Mouse (Mus musculus): ENCODE results near the gene Socs3. TPM values are rescaled to one million over a fixed set of nuclear protein-coding genes. Genes with fewer than 3 reads are reported as not detected.

Socs3 gene
- polyA plus RNA-seq, 1 experiment from 2014 or later: 7.2 TPM

DNA sequence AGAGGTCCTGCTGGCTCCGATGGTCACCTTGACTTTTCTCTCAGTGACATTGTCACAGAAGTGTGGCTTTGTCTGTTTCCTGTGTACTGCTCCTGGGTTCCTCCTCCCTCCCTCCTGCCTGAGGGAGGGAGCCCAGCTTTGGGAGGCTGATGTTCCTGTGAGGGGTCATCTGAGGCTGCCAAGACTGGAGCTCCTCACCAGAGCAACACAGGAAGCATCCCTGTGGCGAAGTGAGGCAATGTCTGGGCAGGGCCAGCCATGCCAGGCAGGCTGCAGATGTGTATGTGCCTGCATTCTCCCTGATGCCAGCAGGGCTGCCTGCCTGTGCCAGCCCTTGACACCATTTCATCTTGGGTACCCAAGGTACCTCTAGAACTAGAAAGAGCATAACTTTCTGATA, 15.8 kb downstream of the Socs3 start:
- Histone ChIP-seq H3K4me2 (ENCODE audit: low read length) (no peak overlapping the region), H3K4me3 (ENCODE audit: low read depth, low read length) (no peak overlapping the region), H3K9ac (ENCODE audit: low read depth, low read length) (no peak overlapping the region), H3K9me3 (replicated peaks; ENCODE audit: control insufficient read depth, low read length, poor library complexity, severe bottlenecking) (no peaks in the 10 kb centered on the region), H3K36me3 (ENCODE audit: control insufficient read depth, insufficient read depth, low read length) (no peaks in the 10 kb centered on the region), H3K27ac (ENCODE audit: low read length) (no peak overlapping the region), H3K4me1 (ENCODE audit: control insufficient read depth, insufficient read depth, low read length) (peaks cover 7% of the 10 kb centered on the region; the same call in 1 of the 2 replicates), H3K27me3 (ENCODE audit: control insufficient read depth, insufficient read depth, low read depth, low read length) (peaks cover 5% of the 10 kb centered on the region; the same call in 1 of the 2 replicates)
- no peak for ATAC-seq
- 58% methylated on average over 2 of the region's 2 CpGs for WGBS

DNA sequence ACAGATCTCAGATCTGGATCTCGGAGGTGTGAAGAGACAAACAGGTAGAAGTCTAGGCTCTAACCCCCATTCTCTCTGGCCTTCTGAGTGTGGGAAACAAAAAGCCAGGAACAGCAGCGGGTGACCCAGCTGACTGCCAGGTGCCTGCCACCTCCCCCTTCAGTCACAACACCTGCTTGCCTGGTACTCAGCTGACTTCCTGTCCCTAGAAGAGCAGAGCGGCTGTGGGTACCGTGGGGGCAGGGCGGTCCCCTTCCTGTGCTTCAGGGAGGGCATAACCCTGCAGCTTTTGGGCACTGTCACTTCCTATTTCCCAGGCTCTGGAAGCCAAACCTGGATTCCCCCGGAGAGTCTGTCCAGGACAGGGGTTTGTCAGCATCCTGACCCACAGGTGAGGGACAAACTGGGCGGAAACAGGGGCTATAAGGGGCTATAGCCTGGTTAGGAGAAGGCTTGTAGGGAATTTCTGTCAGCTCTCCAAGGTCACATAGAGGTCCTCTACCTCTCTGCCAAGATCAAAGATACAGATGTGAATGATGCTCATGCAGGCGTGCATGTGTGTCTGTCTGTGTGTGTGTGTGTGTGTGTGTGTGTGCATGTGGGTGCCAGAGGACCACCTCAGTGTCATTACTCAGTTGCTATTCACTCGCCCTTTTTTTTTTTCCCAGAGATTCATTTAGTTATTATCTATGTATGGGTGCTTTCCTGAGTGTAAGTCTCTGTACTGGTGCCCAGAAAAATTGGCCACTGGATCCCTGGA, 17.5 kb downstream of the Socs3 start:
- Histone ChIP-seq H3K4me1 (ENCODE audit: control insufficient read depth, insufficient read depth, low read length) (peaks cover 7% of the 10 kb centered on the region; the same call in 1 of the 2 replicates), H3K9ac (ENCODE audit: low read depth, low read length) (no peak overlapping the region), H3K27ac (ENCODE audit: low read length) (no peak overlapping the region), H3K4me2 (ENCODE audit: low read length) (no peak overlapping the region), H3K27me3 (ENCODE audit: control insufficient read depth, insufficient read depth, low read depth, low read length) (peaks cover 5% of the 10 kb centered on the region; the same call in 1 of the 2 replicates), H3K4me3 (ENCODE audit: low read depth, low read length) (no peak overlapping the region), H3K9me3 (replicated peaks; ENCODE audit: control insufficient read depth, low read length, poor library complexity, severe bottlenecking) (no peaks in the 10 kb centered on the region), H3K36me3 (ENCODE audit: control insufficient read depth, insufficient read depth, low read length) (no peaks in the 10 kb centered on the region)
- 71% methylated on average over 9 of the region's 9 CpGs for WGBS
- no peak for ATAC-seq

DNA sequence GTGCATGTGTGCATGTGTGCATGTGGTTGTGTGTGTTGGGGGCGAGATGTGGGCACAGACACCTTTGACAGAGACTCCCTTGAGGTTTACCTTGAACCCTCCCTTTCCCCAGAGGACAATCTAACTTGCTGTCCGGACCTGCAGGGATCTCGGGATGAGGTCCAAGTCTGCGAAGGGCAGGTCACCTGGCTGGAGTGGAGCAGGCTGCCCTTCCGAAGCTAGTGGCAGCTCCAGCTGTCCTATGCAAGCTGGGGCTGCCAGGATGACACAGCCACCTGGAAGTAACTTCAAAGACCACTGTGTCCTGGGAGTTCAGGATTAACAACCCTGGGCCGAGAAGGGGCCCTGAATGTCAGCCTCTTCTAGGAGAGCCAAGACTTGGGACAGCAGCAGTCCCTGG, 18.5 kb downstream of the Socs3 start:
- Histone ChIP-seq H3K36me3 (ENCODE audit: control insufficient read depth, insufficient read depth, low read length) (no peaks in the 10 kb centered on the region), H3K4me2 (ENCODE audit: low read length) (no peak overlapping the region), H3K4me1 (ENCODE audit: control insufficient read depth, insufficient read depth, low read length) (peaks cover 7% of the 10 kb centered on the region; the same call in 1 of the 2 replicates), H3K4me3 (ENCODE audit: low read depth, low read length) (no peak overlapping the region), H3K27ac (ENCODE audit: low read length) (no peak overlapping the region), H3K9me3 (replicated peaks; ENCODE audit: control insufficient read depth, low read length, poor library complexity, severe bottlenecking) (no peaks in the 10 kb centered on the region), H3K9ac (ENCODE audit: low read depth, low read length) (no peak overlapping the region), H3K27me3 (ENCODE audit: control insufficient read depth, insufficient read depth, low read depth, low read length) (peaks cover 5% of the 10 kb centered on the region; the same call in 1 of the 2 replicates)
- 75% methylated on average over 6 of the region's 6 CpGs for WGBS
- no peak for ATAC-seq

GRCm38 (mm10) chr11:117949392-117950091, 20.3 kb downstream of the Socs3 start:
- WGBS: under 1% methylated on average over 49 of the region's 49 CpGs
- Histone ChIP-seq H3K9me3 (replicated peaks; ENCODE audit: control insufficient read depth, low read length, poor library complexity, severe bottlenecking) (no peaks in the 10 kb centered on the region), H3K9ac (ENCODE audit: low read depth, low read length) (peak overlapping the region; percentile 54), H3K27ac (ENCODE audit: low read length) (no peak overlapping the region), H3K4me3 (ENCODE audit: low read depth, low read length) (peak overlapping the region; percentile 20), H3K4me1 (ENCODE audit: control insufficient read depth, insufficient read depth, low read length) (peaks cover 7% of the 10 kb centered on the region; the same call in 1 of the 2 replicates), H3K36me3 (ENCODE audit: control insufficient read depth, insufficient read depth, low read length) (no peaks in the 10 kb centered on the region), H3K27me3 (ENCODE audit: control insufficient read depth, insufficient read depth, low read depth, low read length) (peaks cover 5% of the 10 kb centered on the region; the same call in 1 of the 2 replicates), H3K4me2 (ENCODE audit: low read length) (peak overlapping the region; percentile 57)
- ATAC-seq: peak; percentile 70; the same call in 1 of the 2 replicates

- H3K9me3 ChIP-seq (replicated peaks; ENCODE audit: control insufficient read depth, low read length, poor library complexity, severe bottlenecking): no peaks in the 10 kb centered on the region
- no peak overlapping the region for H3K27ac ChIP-seq (ENCODE audit: low read length)
- WGBS: 86% methylated on average over 10 of the region's 10 CpGs
- ATAC-seq: no peak
- no peak overlapping the region for H3K4me2 ChIP-seq (ENCODE audit: low read length)
- H3K36me3 ChIP-seq (ENCODE audit: control insufficient read depth, insufficient read depth, low read length): no peaks in the 10 kb centered on the region
- H3K27me3 ChIP-seq (ENCODE audit: control insufficient read depth, insufficient read depth, low read depth, low read length): peaks cover 5% of the 10 kb centered on the region; the same call in 1 of the 2 replicates
- H3K4me1 ChIP-seq (ENCODE audit: control insufficient read depth, insufficient read depth, low read length): peaks cover 7% of the 10 kb centered on the region; the same call in 1 of the 2 replicates
- H3K4me3 ChIP-seq (ENCODE audit: low read depth, low read length): no peak overlapping the region
- no peak overlapping the region for H3K9ac ChIP-seq (ENCODE audit: low read depth, low read length)
These were observed 22.8 kb downstream of the Socs3 start for GRCm38 (mm10) chr11:117946996-117947419.

GRCm38 (mm10) chr11:117946195-117946979, 23.5 kb downstream of the Socs3 start:
- H3K9me3 ChIP-seq (replicated peaks; ENCODE audit: control insufficient read depth, low read length, poor library complexity, severe bottlenecking): no peaks in the 10 kb centered on the region
- no peak overlapping the region for H3K9ac ChIP-seq (ENCODE audit: low read depth, low read length)
- H3K4me2 ChIP-seq (ENCODE audit: low read length): no peak overlapping the region
- no peaks in the 10 kb centered on the region for H3K36me3 ChIP-seq (ENCODE audit: control insufficient read depth, insufficient read depth, low read length)
- H3K4me1 ChIP-seq (ENCODE audit: control insufficient read depth, insufficient read depth, low read length): peaks cover 9% of the 10 kb centered on the region; the same call in 1 of the 2 replicates
- ATAC-seq: no peak
- 84% methylated on average over 11 of the region's 11 CpGs for WGBS
- H3K27me3 ChIP-seq (ENCODE audit: control insufficient read depth, insufficient read depth, low read depth, low read length): peaks cover 5% of the 10 kb centered on the region; the same call in 1 of the 2 replicates
- no peak overlapping the region for H3K4me3 ChIP-seq (ENCODE audit: low read depth, low read length)
- H3K27ac ChIP-seq (ENCODE audit: low read length): no peak overlapping the region

DNA sequence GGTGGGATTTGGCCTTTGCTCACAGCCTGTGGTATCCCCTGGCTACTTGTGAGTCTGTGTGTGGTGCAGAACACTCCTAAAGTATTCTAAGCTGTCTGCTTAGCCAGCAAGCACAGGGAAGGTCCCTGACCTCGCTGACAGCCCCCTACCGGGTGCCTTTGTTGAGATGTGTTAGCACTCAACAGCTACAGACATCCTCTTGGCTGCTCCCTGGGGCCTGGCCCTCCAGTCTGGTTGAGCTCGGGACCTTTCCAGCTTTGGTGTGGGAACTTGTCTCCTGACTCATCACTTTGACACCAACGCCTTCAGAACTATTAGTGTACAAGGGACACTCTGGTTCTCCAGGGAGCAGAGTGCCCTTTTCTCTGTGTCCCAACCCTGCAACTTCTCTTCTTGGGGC, 28.0 kb downstream of the Socs3 start:
- H3K36me3 ChIP-seq (ENCODE audit: control insufficient read depth, insufficient read depth, low read length): no peaks in the 10 kb centered on the region
- H3K9ac ChIP-seq (ENCODE audit: low read depth, low read length): no peak overlapping the region
- ATAC-seq: no peak
- no peaks in the 10 kb centered on the region for H3K9me3 ChIP-seq (replicated peaks; ENCODE audit: control insufficient read depth, low read length, poor library complexity, severe bottlenecking)
- peaks cover 14% of the 10 kb centered on the region for H3K4me1 ChIP-seq (ENCODE audit: control insufficient read depth, insufficient read depth, low read length)
- no peak overlapping the region for H3K4me3 ChIP-seq (ENCODE audit: low read depth, low read length)
- no peaks in the 10 kb centered on the region for H3K27me3 ChIP-seq (ENCODE audit: control insufficient read depth, insufficient read depth, low read depth, low read length)
- 18% methylated on average over 4 of the region's 4 CpGs for WGBS
- no peak overlapping the region for H3K4me2 ChIP-seq (ENCODE audit: low read length)
- H3K27ac ChIP-seq (ENCODE audit: low read length): no peak overlapping the region

GRCm38 (mm10) chr11:117941325-117941834, 28.5 kb downstream of the Socs3 start:
- Histone ChIP-seq H3K27me3 (ENCODE audit: control insufficient read depth, insufficient read depth, low read depth, low read length) (no peaks in the 10 kb centered on the region), H3K9ac (ENCODE audit: low read depth, low read length) (no peak overlapping the region), H3K4me3 (ENCODE audit: low read depth, low read length) (no peak overlapping the region), H3K27ac (ENCODE audit: low read length) (no peak overlapping the region), H3K4me1 (ENCODE audit: control insufficient read depth, insufficient read depth, low read length) (peaks cover 15% of the 10 kb centered on the region), H3K9me3 (replicated peaks; ENCODE audit: control insufficient read depth, low read length, poor library complexity, severe bottlenecking) (no peaks in the 10 kb centered on the region), H3K4me2 (ENCODE audit: low read length) (no peak overlapping the region), H3K36me3 (ENCODE audit: control insufficient read depth, insufficient read depth, low read length) (no peaks in the 10 kb centered on the region)
- WGBS: 86% methylated on average over 8 of the region's 8 CpGs
- ATAC-seq: no peak
